Mouse (Mus musculus) forebrain, embryonic 16.5 days (tissue): Measurements from ENCODE around the gene Dot1l. TPM values are rescaled to one million over a fixed set of nuclear protein-coding genes. Genes with fewer than 3 reads are reported as not detected.

ENCODE experiments used
- ATAC-seq: fragments of 200-750 bp; cut with Nextera tagmentation; 2 replicates; pipeline ENCODE4 v1.8.0; 2017; ENCODE audit warnings: mild to moderate bottlenecking, moderate library complexity
- H3K27ac ChIP-seq: fragments of 300-500 bp; sonication (generic); 2 replicates; pipeline ENCODE4 v1.5.1; 2014; ENCODE audit warnings: low read length, control low read depth
- H3K27me3 ChIP-seq: fragments of 300-500 bp; sonication (generic); replicated peaks from 2 replicates; pipeline ENCODE4 v1.6.1; 2014; ENCODE audit warnings: low read length; ENCODE audit not compliant: control insufficient read depth, insufficient read depth
- H3K36me3 ChIP-seq: fragments of 300-500 bp; sonication (generic); 2 replicates; pipeline ENCODE4 v1.6.1; 2014; ENCODE audit not compliant: control insufficient read depth, insufficient read depth
- H3K4me1 ChIP-seq: fragments of 300-500 bp; sonication (generic); replicated peaks from 2 replicates; pipeline ENCODE4 v1.6.1; 2014; ENCODE audit warnings: low read length; ENCODE audit not compliant: control insufficient read depth, insufficient read depth
- H3K4me2 ChIP-seq: fragments of 300-500 bp; sonication (generic); 2 replicates; pipeline ENCODE4 v1.6.1; 2014; ENCODE audit warnings: mild to moderate bottlenecking, low read length, control low read depth
- H3K4me3 ChIP-seq: fragments of 300-500 bp; sonication (generic); replicated peaks from 2 replicates; pipeline ENCODE4 v1.5.1; 2014; ENCODE audit warnings: mild to moderate bottlenecking, low read length, control low read depth
- H3K9ac ChIP-seq: fragments of 300-500 bp; sonication (generic); replicated peaks from 2 replicates; pipeline ENCODE4 v1.6.1; 2014; ENCODE audit warnings: low read depth, low read length, control low read depth
- H3K9me3 ChIP-seq: fragments of 300-500 bp; sonication (generic); 2 replicates; pipeline ENCODE4 v1.6.1; 2016; ENCODE audit warnings: low read length; ENCODE audit not compliant: control insufficient read depth
- WGBS: fragments of 180-500 bp; shearing (Covaris S2); extraction: QIAGEN DNeasy Blood & Tissue Kit; methylation state at CpG from one replicate; pipeline ENCODE4 v1.1.7; 2014; 5-methylcytosine and 5-hydroxymethylcytosine counted together
- polyA plus RNA-seq: library from polyadenylated mRNA; unstranded; fragments of >200 nt; fragmentation: Nextera tagmentation; extraction: Ambion mirVana; gene quantifications from 2 replicates; pipeline ENCODE4 v1.2.1, GENCODE M21; 2015

Gene Dot1l
- polyA plus RNA-seq, 1 experiment from 2014 or later, result 22.5 TPM

DNA sequence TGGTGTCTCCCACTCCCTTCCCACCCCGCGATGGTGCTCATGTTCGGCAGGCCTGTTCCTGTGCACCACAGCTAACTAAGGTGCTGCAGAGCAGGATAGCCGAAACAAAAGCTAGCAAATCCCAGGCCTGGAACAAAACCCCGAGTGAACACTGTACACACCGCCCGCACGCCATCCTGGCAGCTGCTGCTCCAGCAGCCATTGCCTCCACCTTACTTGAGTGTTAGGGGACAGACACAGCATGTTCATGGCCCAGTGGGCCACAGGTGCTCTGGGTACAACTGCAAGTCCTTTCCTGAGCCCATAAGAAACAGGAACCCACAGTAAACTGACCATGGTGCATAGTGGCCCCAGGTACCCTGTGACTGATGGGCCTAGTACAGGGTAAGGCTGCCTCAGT, 39.7 kb downstream of the Dot1l start:
- H3K27ac ChIP-seq, result no peak overlapping the region
- WGBS, result 89% methylated on average over 8 of the region's 8 CpGs
- H3K9ac ChIP-seq, result no peak overlapping the region
- H3K36me3 ChIP-seq, result peaks cover 25% of the 10 kb centered on the region
- peaks cover 19% of the 10 kb centered on the region for H3K4me1 ChIP-seq
- H3K4me3 ChIP-seq, result no peak overlapping the region
- no peak overlapping the region for H3K4me2 ChIP-seq
- no peaks in the 10 kb centered on the region for H3K9me3 ChIP-seq
- H3K27me3 ChIP-seq, result no peaks in the 10 kb centered on the region
- ATAC-seq, result no peak

DNA sequence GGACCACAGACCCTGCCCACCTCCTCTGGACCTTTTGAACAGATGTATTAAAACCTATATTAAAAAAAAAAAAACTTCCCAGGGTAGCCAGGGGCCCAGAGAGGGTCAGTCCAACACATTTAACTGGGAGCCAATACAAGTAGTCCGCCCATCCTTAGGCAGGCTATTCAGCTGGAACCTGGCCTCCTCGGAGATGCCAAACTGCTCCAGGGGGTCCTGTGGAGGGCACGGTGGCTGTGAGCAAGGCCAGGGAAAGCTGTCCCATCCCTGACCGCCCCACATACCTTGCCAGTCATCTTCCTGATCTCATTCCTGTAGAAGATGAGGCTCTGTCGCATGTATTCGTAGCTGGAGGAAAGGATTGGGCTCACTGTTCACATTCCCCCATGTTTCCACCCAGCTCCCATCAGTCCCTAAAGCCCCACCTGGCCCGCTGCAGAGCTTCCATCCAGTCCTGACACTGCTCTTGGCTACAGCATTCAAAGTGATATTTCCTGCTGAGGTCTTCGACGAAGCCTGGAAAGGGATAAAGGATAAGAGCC, 41.4 kb downstream of the Dot1l start:
- no peak for ATAC-seq
- WGBS, result 85% methylated on average over 9 of the region's 9 CpGs
- H3K4me3 ChIP-seq, result no peak overlapping the region
- peaks cover 16% of the 10 kb centered on the region; the same call in 1 of the 2 replicates for H3K36me3 ChIP-seq
- H3K4me1 ChIP-seq, result peaks cover 27% of the 10 kb centered on the region
- H3K4me2 ChIP-seq, result peak overlapping the region; percentile 68
- no peak overlapping the region for H3K27ac ChIP-seq
- H3K27me3 ChIP-seq, result no peaks in the 10 kb centered on the region
- H3K9me3 ChIP-seq, result no peaks in the 10 kb centered on the region
- H3K9ac ChIP-seq, result no peak overlapping the region

DNA sequence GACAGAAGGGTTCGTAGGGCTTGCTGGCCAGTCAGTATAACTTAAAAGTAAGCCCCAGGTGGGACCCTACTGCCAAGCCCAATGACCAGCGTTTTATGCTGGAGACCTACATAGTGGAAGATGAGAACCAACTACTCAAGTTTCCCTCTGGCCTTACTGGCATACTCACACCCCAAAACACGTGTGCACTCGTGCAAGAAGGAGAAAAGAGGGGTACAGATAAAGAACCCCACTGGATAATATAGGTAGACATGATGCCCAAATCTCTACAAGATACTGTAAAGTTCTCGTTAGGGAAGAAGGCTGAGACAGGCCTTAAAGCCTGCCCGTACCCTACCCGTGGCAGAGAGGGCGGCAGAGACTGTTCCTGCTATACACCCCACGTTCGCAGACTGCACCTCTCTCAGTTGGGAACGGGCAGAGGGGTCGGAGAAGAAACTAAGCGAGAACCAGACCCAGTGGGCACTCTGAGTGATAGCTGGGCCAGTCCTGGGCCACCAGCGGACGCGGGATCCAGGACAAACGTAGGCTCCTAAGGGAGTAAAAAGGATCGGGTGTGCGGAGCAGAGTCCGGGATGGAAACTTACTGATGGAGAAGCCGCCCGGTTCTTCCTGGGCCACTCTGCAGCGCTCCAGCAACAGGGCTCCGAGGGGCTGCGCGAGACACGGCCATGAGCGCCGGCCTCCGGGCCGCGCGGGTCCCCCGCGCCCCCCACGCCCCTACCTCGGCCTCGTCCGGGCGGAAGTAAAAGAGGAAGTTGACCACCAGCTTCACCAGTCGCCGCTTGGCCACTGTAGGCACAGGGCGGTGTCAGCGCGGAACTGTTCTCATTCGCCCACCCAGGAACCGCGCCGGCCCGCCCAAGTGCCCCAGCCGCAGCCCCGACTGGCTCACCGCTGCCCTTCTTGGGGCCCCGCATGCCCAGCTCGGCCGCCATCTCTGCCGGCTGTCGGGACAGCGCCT, 42.5 kb downstream of the Dot1l start:
- 2% methylated on average over 55 of the region's 59 CpGs for WGBS
- H3K36me3 ChIP-seq, result peaks cover 19% of the 10 kb centered on the region; the same call in 1 of the 2 replicates

DNA sequence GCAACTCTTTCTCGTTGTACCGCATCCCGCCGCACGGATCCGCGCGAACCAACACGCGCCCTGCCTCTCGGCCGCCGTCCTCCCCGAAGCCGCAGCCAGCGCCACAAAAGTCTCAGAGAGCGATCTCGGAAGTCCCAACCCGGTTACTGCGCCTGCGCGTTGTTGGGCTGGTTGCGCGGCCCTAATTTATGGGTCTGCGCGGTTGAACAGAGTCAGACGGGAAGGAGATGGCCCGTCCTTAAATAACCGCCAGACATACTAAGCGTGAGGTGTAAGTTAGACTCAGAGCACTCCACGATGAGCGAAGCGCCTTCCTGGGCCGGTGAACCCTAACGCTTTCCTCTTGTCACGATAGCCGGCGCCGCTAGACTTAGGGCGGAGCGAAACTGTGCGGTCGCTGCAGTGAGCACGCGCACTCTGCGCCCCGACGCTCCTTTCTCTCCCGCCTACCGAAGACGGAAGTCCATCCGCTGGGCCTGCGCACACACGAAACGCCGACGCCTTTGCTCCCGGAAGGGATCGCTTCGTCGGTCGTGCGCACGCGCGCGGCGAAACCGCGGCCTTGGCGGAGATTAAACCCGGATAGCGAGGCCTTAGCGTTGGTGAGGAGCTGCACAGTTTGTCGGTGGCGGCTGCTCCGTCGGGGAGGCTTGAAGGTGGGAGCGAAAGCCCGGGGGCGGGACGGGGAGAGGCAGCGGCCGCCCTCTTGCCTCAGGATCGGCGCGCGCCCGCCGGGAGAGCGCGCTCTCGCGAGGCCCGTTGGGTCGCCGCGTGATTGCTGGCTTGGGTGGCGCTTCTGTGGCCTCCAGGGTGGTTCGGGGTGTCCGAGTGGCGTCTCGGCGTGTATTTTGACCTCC, 43.4 kb downstream of the Dot1l start, which contains the start of the genes Sf3a2 and Plekhj1:
Sf3a2 (plus strand) TSS at position 49 of the 857 bp plus-strand sequence.
Plekhj1 (minus strand) TSS at position 477 of the 857 bp plus-strand sequence.
- H3K4me3 ChIP-seq, result peak within 1 kb of the TSS; percentile 92
- peak; percentile 94 for ATAC-seq
- H3K9ac ChIP-seq, result peak within 1 kb of the TSS; percentile 96
- peak within 1 kb of the TSS; percentile 97 for H3K27ac ChIP-seq
- H3K4me2 ChIP-seq, result peak within 1 kb of the TSS; percentile 86
- H3K9me3 ChIP-seq, result no peaks in the 10 kb centered on the region
- H3K36me3 ChIP-seq, result peaks cover 21% of the 10 kb centered on the region; the same call in 1 of the 2 replicates
- H3K4me1 ChIP-seq, result peaks cover 24% of the 10 kb centered on the region
- H3K27me3 ChIP-seq, result no peaks in the 10 kb centered on the region
- WGBS, result under 1% methylated on average over 100 of the region's 104 CpGs

More for the DNA sequence above, 42.5 kb downstream of the Dot1l start:
- peak overlapping the region; percentile 92 for H3K4me3 ChIP-seq
- peak; percentile 70 for ATAC-seq
- no peaks in the 10 kb centered on the region for H3K27me3 ChIP-seq
- peak overlapping the region; percentile 68 for H3K4me2 ChIP-seq
- H3K27ac ChIP-seq, result peak overlapping the region; percentile 97
- H3K9ac ChIP-seq, result peak overlapping the region; percentile 96
- no peaks in the 10 kb centered on the region for H3K9me3 ChIP-seq
- H3K4me1 ChIP-seq, result peaks cover 24% of the 10 kb centered on the region

DNA sequence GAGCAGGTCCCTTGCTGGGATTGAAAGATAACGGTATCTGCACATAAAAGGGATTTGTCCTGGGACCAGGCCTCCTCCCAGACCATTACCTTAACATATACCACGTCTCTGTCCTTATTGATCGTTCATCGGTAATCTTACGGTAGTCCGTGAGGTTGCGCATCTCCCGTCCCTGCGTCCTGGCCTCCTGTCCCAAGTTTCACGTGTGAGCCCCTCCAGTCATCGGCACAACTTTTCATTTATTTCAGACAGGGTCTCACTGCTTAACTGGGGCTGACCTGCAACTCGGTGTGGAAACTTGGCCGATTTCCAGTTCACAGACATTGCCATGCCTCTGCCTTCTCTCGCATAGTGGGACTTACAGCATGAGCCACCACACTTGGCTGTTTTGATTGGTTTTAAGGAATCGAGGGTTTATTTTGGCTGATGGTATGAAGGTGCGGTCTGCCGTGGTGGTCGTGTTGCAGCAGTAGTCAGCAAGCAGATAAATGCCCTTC, 44.1 kb downstream of the Dot1l start:
- Histone ChIP-seq H3K27me3 (no peaks in the 10 kb centered on the region), H3K4me1 (peaks cover 24% of the 10 kb centered on the region), H3K4me2 (peak overlapping the region; percentile 86), H3K27ac (peak overlapping the region; percentile 97), H3K36me3 (peaks cover 21% of the 10 kb centered on the region), H3K9me3 (no peaks in the 10 kb centered on the region), H3K9ac (peak overlapping the region; percentile 96), H3K4me3 (peak overlapping the region; percentile 92)
- 2% methylated on average over 18 of the region's 18 CpGs for WGBS
- ATAC-seq, result no peak

DNA sequence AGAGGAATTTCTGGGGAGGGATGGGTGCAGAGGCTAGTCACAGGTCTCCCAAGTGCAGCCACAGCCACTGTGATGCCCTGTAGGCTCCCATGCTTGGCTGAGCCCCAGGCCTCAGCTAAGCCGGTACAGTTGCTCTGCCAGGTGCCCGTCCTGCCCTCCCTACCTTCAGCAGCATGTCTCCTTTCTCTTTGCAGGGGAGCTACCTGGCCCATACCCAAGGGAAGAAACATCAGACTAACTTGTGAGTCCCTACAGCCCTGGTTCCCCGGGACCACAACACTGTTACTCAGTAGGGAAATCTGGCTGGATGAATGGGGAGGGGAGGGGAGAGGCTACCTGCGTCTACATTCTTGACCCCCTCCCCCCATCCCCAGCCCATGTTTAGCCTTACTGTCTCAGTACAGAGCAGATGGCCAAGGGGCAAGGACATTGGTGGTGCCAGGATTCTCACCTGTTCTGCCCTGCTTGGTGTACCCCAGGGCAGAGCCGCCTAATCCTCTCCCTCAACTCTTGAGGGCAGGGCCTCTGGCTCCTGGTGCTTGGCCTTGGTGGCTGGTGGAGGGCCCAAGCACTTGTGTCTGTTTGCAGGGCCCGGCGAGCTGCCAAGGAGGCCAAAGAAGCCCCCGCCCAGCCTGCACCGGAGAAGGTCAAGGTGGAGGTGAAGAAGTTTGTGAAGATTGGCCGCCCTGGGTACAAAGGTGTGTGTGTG, 47.4 kb downstream of the Dot1l start:
- Histone ChIP-seq H3K4me3 (no peak overlapping the region), H3K4me2 (no peak overlapping the region), H3K27me3 (no peaks in the 10 kb centered on the region), H3K4me1 (peaks cover 26% of the 10 kb centered on the region), H3K27ac (no peak overlapping the region), H3K9ac (no peak overlapping the region), H3K36me3 (peaks cover 21% of the 10 kb centered on the region), H3K9me3 (no peaks in the 10 kb centered on the region)
- WGBS, result 89% methylated on average over 10 of the region's 10 CpGs
- ATAC-seq, result no peak

DNA sequence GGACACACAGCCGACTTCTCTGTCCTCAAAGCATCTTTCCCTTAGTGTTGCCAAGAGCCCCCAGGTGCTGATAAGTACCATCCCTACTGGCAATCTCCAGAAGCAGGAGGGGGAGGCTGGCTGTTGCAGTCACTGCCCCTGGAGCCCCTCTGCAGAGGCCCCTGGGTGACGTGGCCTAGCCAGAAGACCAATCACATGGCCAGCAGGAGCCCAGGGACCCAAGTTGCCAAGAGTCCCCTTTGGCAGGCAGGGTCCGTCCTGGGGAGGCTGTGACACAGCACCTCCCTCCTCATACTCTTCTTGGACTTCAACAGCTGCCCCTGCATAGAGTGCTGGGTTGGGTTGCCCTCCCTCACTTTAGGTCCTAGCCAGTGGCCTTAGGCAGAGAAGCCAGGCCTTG, 48.0 kb downstream of the Dot1l start:
- Histone ChIP-seq H3K4me2 (no peak overlapping the region), H3K4me1 (peaks cover 31% of the 10 kb centered on the region), H3K27me3 (peaks cover under 1% of the 10 kb centered on the region), H3K36me3 (peaks cover 21% of the 10 kb centered on the region), H3K9ac (no peak overlapping the region), H3K4me3 (no peak overlapping the region), H3K9me3 (no peaks in the 10 kb centered on the region), H3K27ac (no peak overlapping the region)
- no peak for ATAC-seq
- 91% methylated on average over 3 of the region's 3 CpGs for WGBS

DNA sequence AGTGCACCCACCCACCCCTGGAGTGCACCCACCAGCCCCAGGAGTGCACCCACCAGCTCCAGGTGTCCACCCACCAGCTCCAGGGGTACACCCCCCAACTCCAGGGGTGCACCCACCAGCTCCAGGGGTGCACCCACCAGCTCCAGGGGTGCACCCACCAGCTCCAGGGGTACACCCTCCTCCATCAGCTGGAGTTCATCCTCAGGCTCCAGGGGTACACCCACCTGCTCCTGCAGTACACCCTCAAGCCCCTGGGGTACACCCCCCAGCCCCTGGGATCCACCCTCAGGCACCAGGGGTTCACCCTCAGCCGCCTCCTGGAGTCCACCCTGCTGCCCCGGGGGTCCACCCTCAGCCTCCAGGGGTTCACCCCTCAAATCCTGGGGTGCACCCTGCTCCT, 49.3 kb downstream of the Dot1l start:
- Histone ChIP-seq H3K27ac (no peak overlapping the region), H3K4me2 (no peak overlapping the region), H3K36me3 (peaks cover 21% of the 10 kb centered on the region), H3K9ac (no peak overlapping the region), H3K4me1 (peaks cover 38% of the 10 kb centered on the region), H3K27me3 (peaks cover 11% of the 10 kb centered on the region), H3K4me3 (no peak overlapping the region), H3K9me3 (no peaks in the 10 kb centered on the region)
- ATAC-seq, result no peak
- 93% methylated on average over 2 of the region's 2 CpGs for WGBS
